Mouse (Mus musculus) hindlimb bud, embryonic 11.5 days (tissue): ENCODE measurements around the gene Cwc27.

Experiments used
- DNase-seq: peaks from one replicate; pipeline ENCODE4 v3.0.0-alpha.2; 2012; ENCODE audit warnings: low read depth, low spot score; ENCODE audit errors: extremely low spot score

Gene Cwc27

DNA sequence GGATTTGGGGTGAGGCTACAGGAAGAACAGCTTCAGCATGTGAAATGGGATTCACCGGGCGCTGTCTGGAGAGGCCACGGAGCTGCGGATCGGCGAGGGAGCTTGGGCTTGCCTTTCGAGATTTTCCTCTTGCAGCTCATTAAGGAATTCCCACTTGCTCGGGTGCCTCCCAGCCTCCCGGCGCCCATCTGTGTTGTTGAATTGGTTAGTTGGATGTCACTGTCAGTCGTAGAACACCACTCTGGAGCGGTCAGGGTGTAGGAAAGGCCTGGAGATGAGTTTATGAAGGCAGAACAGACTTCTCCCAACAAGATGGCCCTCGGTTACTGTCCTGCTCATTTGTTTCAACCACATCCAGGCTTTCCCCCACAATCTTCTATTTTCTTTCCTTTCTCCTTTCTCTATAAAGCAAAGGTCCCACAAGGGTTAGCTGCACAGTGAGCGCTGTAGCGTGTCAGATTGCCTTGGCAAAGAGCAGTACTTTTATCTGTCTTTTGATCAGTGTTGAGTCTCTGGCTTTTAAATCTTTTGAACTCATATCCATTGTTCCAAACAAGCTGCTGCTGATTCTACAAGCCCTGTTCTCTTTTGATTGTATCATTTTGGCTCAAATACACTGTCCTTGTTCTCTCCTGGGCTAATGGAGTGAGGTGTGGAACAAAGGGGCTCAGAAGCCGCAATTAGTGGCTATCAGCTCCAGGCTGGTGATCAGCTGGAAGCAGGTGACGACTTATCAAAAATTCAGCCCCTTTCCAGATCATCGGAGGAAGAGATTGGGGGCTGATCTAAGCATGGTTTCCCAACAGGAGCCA, 200.7 kb downstream of the Cwc27 start:
- no peak for DNase-seq

DNA sequence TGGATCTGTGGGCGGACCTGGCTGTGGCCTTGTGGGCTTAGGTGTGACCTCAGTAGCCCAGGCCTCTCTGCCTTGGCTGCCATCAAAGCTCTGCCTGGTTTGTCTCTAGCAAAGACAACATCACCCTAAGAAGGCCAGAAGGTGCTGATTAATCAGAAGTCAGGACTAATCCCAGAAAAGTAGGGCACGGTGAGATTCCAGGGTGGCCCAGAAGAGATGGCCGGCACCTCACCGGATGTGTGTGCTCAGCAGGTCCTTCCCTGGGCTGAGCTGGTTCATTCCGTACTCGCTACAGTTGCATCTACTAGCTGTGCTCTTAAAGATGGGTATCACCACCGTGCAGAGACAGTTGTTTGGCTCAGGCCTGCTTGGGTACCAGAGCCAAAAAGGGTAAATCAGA, 201.8 kb downstream of the Cwc27 start:
- DNase-seq: no peak

DNA sequence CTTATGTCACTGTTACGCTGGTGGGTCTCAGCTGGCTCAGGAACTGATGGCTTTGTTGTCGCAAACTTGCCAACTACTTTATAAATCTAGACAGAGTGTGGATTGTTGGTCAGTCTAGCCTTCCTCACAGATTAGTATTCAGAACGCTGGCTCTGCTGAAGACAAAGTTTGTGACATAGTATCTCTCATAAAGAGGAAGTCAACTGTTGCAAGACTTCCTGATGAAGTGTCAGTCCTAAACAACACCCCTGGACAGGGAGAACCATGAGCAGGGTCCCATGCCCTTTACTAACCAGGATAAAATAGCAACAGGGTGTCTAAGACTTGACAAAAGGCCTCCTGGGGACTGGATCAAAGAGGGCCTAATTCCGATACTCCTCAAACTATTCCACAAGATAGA, 205.6 kb downstream of the Cwc27 start:
- no peak for DNase-seq

DNA sequence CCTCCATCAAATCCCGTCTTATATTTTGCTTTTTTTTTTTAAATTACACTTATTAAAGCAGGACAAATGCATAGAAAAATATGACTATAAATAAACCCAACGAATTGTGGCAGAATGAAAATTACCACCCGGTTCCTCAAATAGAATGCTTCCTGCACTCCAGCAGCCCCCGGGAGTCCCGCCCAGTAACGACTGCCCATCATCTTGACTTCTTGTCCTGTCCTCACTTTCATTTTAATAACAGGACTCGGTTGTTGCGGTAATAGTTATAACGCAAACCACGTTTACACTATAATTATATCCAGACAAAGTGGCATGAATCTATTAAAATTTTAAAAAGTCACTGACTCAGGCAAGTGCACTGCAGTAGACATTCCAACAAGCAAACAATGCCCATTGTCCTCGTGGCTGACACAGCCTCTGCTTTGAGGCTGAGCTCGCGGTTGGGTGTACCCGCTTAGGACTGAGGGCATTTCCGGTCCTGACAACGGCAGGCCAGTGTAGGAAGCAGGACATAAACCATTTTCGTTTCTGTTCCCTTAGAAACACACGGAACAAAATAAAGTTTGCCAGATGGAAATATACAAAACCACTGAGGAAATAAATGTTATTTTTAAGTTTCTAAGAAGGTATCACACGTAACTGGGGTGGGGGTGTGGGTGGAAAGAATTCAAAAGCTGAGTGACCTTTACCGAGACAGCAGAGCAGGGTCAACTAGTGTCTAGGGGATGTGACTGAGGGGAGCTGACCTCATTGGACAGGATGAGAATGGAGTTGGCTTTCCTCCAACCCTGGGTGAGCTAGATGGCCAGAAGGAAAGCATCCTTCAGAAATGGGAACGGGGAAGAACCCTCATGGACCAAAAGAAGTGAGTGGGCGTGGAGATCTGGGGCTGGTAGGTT, 206.5 kb downstream of the Cwc27 start:
- DNase-seq: no peak

DNA sequence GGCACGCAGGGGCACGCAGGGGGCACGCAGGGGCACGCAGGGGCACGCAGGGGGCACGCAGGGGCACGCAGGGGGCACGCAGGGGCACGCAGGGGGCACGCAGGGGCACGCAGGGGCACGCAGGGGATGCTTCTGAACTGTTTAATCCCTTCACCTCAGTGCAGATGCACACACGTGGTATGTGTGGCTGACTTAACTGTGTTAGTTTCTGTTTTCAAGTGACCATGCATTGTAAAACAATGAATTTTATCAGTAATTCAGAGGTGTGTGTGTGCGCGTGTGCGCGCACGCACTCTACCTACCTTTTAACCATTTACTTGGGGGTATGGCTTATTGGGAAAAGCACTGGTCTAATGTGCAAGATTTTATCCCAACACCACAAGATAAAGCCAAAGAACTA, 208.4 kb downstream of the Cwc27 start:
- DNase-seq: no peak

DNA sequence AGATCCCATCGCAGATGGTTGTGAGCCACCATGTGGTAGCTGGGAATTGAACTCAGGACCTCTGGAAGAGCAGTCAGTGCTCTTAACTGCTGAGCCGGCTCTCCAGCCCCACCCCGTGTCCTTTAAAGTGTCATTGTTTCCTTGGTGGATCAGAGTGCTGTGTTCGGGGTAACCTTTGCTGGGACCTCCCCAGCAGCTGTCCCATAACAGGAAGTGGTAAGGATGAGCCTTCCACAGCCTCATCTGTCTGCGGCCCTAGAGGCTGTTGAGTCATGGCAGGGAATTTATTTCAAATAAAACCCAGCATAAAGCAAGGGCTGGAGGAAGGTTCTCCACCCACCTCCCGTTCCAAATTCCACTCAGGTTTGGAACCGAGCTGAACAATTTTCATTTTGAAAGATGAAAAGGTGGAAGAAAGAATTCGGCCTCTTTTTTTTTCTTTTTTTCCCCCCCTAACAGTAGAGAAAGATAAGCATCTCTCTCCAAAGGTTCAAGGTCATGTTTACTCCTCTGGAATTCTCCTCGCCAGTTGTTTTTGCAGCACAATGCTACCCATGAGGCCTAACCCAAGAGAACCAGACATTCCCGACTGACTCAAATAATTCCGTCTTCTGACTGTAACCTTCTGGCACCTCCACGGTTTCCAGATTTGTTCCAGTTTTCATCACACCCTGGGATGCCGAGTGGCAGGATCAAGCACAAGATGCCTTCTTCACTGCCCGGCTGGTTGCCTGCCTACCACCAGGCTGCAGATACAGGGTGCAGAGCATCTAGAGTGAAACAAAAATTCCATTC, 210.0 kb downstream of the Cwc27 start:
- DNase-seq: no peak

DNA sequence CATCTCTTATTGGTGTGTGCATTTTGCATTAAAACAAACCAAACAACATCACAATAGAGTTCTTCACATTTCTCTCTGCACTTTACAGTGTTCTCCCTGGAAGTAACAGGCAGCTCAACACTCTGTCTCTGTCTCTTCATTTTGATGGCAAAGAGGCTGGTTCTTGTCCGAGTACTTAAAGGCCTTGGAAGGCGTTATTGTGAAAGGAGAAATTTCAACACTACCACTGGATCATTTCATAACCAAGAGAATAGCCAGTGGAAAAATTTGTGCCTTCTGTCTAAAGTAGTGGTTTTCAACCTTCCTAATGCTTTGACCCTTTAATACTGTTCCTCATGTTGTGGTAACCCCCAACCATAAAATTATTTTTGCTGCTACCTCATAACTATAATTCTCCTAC, 211.8 kb downstream of the Cwc27 start:
- no peak for DNase-seq

DNA sequence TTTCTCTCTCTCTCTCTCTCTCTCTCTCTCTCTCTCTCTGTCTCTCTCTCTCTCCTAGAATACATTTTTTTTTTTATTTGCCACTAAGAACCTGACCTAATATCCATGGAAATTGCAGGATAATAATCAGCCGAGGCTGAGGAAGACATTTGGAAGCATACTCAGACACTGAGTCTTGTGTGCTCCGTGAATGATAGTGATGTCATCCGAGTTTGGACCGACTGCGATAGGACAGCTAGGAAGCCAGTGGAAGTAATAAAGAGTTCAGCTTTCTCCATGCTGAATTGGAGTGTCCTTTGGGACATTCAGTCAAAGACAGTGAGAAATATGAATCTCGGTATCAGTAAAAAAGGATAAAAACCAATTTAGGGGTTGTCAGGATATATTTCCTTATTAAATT, 214.7 kb downstream of the Cwc27 start:
- no peak for DNase-seq

DNA sequence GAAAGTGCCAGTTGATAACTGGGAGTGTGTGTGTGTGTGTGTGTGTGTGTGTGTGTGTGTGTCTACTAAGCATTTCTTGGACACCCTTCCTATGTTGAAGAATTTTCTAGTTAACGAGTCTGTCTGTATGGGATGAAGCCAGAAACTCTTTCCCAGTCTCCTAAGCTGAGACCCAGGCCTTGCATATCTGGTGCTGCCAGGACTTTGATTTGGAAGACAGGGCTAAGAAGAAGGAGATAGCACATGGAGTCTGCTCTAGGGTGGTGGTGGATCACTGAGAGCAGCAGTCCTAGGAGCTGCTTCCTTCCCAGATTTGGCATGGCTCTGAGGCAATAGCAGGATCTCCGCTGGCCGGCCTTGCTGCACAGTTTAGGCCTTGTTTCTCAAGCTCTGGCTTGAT, 215.2 kb downstream of the Cwc27 start:
- no peak for DNase-seq

DNA sequence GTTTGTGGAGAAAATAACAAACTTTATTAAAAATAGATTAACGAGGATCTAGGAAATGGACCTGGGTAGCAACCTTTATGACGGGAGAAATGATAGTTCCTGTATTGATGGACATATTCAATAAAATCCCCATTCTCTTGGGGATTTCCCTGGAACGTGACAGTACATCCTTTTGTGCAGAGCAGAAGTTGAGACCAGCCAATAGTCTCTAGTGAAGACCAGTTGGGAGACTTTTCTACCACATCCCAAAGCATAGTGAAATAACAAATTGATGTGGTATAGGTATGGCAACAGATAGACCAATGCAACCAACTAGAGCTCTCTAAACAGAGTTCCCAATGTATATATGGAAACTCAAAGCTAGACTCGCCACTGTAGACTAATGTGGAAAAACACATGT, 220.7 kb downstream of the Cwc27 start:
- DNase-seq: no peak

DNA sequence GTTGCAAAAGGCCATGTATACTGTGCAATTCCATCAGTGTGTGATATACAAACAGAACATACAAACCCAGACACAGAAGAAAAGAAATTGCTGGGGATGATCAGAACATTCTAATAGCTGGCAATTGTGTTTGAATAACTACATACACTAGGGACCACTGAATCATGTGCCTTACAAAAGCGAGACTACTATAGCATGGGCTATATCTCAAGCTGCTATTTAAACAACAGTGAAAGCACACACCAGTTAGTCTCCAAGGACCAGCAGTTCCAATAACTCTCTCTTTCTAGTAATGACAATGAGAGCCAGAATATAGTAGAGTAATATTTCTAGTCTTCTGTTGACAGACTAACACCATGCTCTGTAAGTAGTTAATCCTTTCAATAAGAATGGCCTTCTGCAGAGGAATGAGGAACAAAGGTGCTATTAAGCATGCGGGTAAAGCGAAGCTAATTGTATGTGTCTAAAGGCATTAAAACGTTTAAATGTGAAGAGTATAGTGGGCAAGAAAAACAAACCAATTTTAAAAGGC, 222.1 kb downstream of the Cwc27 start:
- DNase-seq: no peak

DNA sequence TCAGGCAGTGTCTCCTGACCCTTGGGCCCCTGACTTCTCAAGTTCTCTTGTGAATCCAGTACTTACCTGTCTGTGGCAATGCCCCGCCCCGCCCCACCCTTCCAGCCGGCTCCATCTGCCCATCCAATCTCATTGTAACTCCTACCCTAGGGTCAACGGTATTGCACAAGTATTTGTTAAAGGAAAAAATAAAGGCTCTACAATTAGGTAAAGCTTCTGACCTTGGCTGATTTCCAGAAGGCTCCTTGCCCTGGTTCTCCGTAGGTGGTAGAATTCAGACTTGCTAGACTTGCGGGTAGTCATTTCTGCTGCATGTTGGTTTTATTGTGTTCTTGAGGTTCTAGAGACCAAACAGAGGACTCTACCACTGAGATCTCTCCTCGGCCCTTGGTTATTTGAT, 226.0 kb downstream of the Cwc27 start:
- no peak for DNase-seq

DNA sequence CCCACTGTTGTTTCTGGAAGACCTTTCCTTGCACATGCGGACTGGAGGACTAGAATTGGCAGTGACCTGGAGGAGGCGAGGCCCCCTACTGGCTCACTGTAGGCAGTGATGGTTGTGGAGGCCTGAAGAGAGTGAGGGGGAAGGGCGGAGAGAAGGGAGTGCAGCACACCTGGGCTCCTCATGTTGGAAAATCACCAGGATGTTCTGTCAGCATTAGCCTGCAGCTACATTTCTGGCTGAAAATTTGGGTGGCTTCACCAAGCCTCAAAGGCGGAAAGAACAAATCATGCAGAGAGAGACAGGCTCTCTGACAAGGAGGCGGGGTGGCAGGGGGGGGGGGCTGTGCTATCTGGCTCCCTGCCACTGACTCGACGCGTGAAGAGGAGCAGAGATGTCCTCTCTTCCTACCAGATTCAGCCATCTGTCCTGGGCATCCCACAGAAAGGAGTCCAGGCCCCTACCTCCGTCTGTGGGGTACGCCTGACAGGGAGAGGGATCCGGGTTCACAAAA, 226.8 kb downstream of the Cwc27 start:
- DNase-seq: no peak

DNA sequence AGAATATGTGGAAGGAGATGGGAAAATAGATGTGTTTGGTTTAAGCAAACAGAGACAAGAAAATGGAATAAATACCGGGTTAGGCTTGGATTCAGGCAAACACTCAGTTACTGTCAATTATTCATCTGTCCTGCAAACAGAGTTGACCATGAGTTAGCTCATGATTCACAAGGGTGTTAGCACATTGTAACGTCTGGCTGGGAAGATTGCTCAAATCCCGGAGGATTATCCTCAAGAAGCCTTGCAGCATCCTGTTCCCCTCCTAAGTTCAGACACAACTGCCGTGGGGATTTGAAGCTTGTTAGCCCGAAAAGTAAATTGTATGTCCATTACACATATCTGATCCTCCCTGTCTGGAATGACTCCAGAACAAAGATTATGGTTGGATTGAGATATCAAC, 228.6 kb downstream of the Cwc27 start:
- no peak for DNase-seq
